Mouse (Mus musculus): ENCODE data around the gene Ankrd55. TPM values are rescaled to one million over a fixed set of nuclear protein-coding genes. Genes with fewer than 3 reads are reported as not detected.
"Not testable (repeated sequence)": the region's sequence is repeated elsewhere in the genome, so short reads cannot be mapped to it uniquely, and the experiment has no call there.

The Ankrd55 gene
- polyA plus RNA-seq, 1 experiment, result 0.74 TPM

- no peak overlapping the region for H3K4me3 ChIP-seq (ENCODE audit: extremely low read depth, insufficient read depth, insufficient read length)
- H3K36me3 ChIP-seq (ENCODE audit: control insufficient read depth, insufficient read depth, low read length), result no peaks in the 10 kb centered on the region
- H3K27ac ChIP-seq (ENCODE audit: insufficient read depth, low read length), result no peak overlapping the region; the same call in 1 of the 2 replicates
- H3K4me1 ChIP-seq (ENCODE audit: control insufficient read depth, insufficient read depth, insufficient read length), result peaks cover 26% of the 10 kb centered on the region
- DNase-seq (ENCODE audit: low read depth in 1 of 2, low spot score in 2 of 2), result peak; percentile 29 to 69
- no peaks in the 10 kb centered on the region for H3K27me3 ChIP-seq (ENCODE audit: control insufficient read depth, insufficient read depth, low read length)
- TF ChIP-seq POLR2A (IDR thresholded peaks at IDR 0.05; ENCODE audit: low read depth, low read length) (no peak), CTCF (IDR thresholded peaks at IDR 0.05; ENCODE audit: extremely low read depth, insufficient read depth, insufficient read length, insufficient replicate concordance) (no peak)
- 20% methylated on average over 7 of the region's 7 CpGs for WGBS
Measured at GRCm38 (mm10) chr13:112424635-112425034, 136.4 kb downstream of the Ankrd55 start.

GRCm38 (mm10) chr13:112425181-112425654 is 137.0 kb downstream of the Ankrd55 start:
- WGBS, result 46% methylated on average over 8 of the region's 8 CpGs

GRCm38 (mm10) chr13:112426265-112427135 is 138.2 kb downstream of the Ankrd55 start:
- no peaks in the 10 kb centered on the region for H3K36me3 ChIP-seq (ENCODE audit: control insufficient read depth, insufficient read depth, low read length)
- DNase-seq (ENCODE audit: low read depth in 1 of 2, low spot score in 2 of 2), result no peak
- H3K4me1 ChIP-seq (ENCODE audit: control insufficient read depth, insufficient read depth, insufficient read length), result peaks cover 26% of the 10 kb centered on the region
- TF ChIP-seq POLR2A (IDR thresholded peaks at IDR 0.05; ENCODE audit: low read depth, low read length) (no peak), CTCF (IDR thresholded peaks at IDR 0.05; ENCODE audit: extremely low read depth, insufficient read depth, insufficient read length, insufficient replicate concordance) (no peak)
- WGBS, result 24% methylated on average over 13 of the region's 13 CpGs
- no peaks in the 10 kb centered on the region for H3K27me3 ChIP-seq (ENCODE audit: control insufficient read depth, insufficient read depth, low read length)
- no peak overlapping the region for H3K4me3 ChIP-seq (ENCODE audit: extremely low read depth, insufficient read depth, insufficient read length)
- H3K27ac ChIP-seq (ENCODE audit: insufficient read depth, low read length), result peak overlapping the region; percentile 82

More at GRCm38 (mm10) chr13:112425181-112425654, 137.0 kb downstream of the Ankrd55 start:
- Histone ChIP-seq H3K27ac (ENCODE audit: insufficient read depth, low read length) (peak overlapping the region; percentile 62), H3K4me1 (ENCODE audit: control insufficient read depth, insufficient read depth, insufficient read length) (peaks cover 26% of the 10 kb centered on the region), H3K4me3 (ENCODE audit: extremely low read depth, insufficient read depth, insufficient read length) (no peak overlapping the region), H3K36me3 (ENCODE audit: control insufficient read depth, insufficient read depth, low read length) (no peaks in the 10 kb centered on the region), H3K27me3 (ENCODE audit: control insufficient read depth, insufficient read depth, low read length) (no peaks in the 10 kb centered on the region)
- DNase-seq (ENCODE audit: low read depth in 1 of 2, low spot score in 2 of 2), result no peak
- TF ChIP-seq CTCF (IDR thresholded peaks at IDR 0.05; ENCODE audit: extremely low read depth, insufficient read depth, insufficient read length, insufficient replicate concordance) (no peak), POLR2A (IDR thresholded peaks at IDR 0.05; ENCODE audit: low read depth, low read length) (no peak)

GRCm38 (mm10) chr13:112427136-112427470 is 138.9 kb downstream of the Ankrd55 start:
- not testable (repeated sequence) for DNase-seq (ENCODE audit: low read depth in 1 of 2, low spot score in 2 of 2); H3K36me3 ChIP-seq (ENCODE audit: control insufficient read depth, insufficient read depth, low read length); H3K4me3 ChIP-seq (ENCODE audit: extremely low read depth, insufficient read depth, insufficient read length); H3K27me3 ChIP-seq (ENCODE audit: control insufficient read depth, insufficient read depth, low read length)
- Histone ChIP-seq H3K27ac (ENCODE audit: insufficient read depth, low read length) (peak overlapping the region; percentile 82), H3K4me1 (ENCODE audit: control insufficient read depth, insufficient read depth, insufficient read length) (peaks cover 26% of the 10 kb centered on the region)
- WGBS, result 58% methylated on average over 4 of the region's 4 CpGs

GRCm38 (mm10) chr13:112427521-112427920 is 139.3 kb downstream of the Ankrd55 start:
- no peaks in the 10 kb centered on the region for H3K27me3 ChIP-seq (ENCODE audit: control insufficient read depth, insufficient read depth, low read length)
- peak; percentile 23 to 80 for DNase-seq (ENCODE audit: low read depth in 1 of 2, low spot score in 2 of 2)
- TF ChIP-seq CTCF (IDR thresholded peaks at IDR 0.05; ENCODE audit: extremely low read depth, insufficient read depth, insufficient read length, insufficient replicate concordance) (no peak), POLR2A (IDR thresholded peaks at IDR 0.05; ENCODE audit: low read depth, low read length) (no peak)
- H3K4me3 ChIP-seq (ENCODE audit: extremely low read depth, insufficient read depth, insufficient read length), result no peak overlapping the region
- peak overlapping the region; percentile 62 for H3K27ac ChIP-seq (ENCODE audit: insufficient read depth, low read length)
- H3K36me3 ChIP-seq (ENCODE audit: control insufficient read depth, insufficient read depth, low read length), result no peaks in the 10 kb centered on the region
- 26% methylated on average over 15 of the region's 15 CpGs for WGBS
- H3K4me1 ChIP-seq (ENCODE audit: control insufficient read depth, insufficient read depth, insufficient read length), result peaks cover 28% of the 10 kb centered on the region

- no peaks in the 10 kb centered on the region for H3K27me3 ChIP-seq (ENCODE audit: control insufficient read depth, insufficient read depth, low read length)
- no peak for TF ChIP-seq POLR2A (IDR thresholded peaks at IDR 0.05; ENCODE audit: low read depth, low read length)
- TF ChIP-seq CTCF (IDR thresholded peaks at IDR 0.05; ENCODE audit: extremely low read depth, insufficient read depth, insufficient read length, insufficient replicate concordance), result no peak
- no peaks in the 10 kb centered on the region for H3K36me3 ChIP-seq (ENCODE audit: control insufficient read depth, insufficient read depth, low read length)
- peak in 1 of 2 experiments; percentile 28 for DNase-seq (ENCODE audit: low read depth in 1 of 2, low spot score in 2 of 2)
- peaks cover 21% of the 10 kb centered on the region; the same call in 1 of the 2 replicates for H3K4me1 ChIP-seq (ENCODE audit: control insufficient read depth, insufficient read depth, insufficient read length)
- peak overlapping the region; percentile 71 for H3K27ac ChIP-seq (ENCODE audit: insufficient read depth, low read length)
- H3K4me3 ChIP-seq (ENCODE audit: extremely low read depth, insufficient read depth, insufficient read length), result no peak overlapping the region
- 6% methylated on average over 5 of the region's 5 CpGs for WGBS
Measured at GRCm38 (mm10) chr13:112433271-112433670, 145.0 kb downstream of the Ankrd55 start.

Other genes starting within 250 kb of the Ankrd55 start
- gene Il6st, start 175.6 kb downstream of the Ankrd55 start, polyA plus RNA-seq (2012; rRNA removed), result 19.5 and 20.7 TPM in 2 replicates

All from spleen, adult 2 months (tissue).